Mouse (Mus musculus): ENCODE results near the gene Pomt2.
"Not testable (repeated sequence)": the region's sequence is repeated elsewhere in the genome, so short reads cannot be mapped to it uniquely, and the experiment has no call there.

Gene Pomt2

DNA sequence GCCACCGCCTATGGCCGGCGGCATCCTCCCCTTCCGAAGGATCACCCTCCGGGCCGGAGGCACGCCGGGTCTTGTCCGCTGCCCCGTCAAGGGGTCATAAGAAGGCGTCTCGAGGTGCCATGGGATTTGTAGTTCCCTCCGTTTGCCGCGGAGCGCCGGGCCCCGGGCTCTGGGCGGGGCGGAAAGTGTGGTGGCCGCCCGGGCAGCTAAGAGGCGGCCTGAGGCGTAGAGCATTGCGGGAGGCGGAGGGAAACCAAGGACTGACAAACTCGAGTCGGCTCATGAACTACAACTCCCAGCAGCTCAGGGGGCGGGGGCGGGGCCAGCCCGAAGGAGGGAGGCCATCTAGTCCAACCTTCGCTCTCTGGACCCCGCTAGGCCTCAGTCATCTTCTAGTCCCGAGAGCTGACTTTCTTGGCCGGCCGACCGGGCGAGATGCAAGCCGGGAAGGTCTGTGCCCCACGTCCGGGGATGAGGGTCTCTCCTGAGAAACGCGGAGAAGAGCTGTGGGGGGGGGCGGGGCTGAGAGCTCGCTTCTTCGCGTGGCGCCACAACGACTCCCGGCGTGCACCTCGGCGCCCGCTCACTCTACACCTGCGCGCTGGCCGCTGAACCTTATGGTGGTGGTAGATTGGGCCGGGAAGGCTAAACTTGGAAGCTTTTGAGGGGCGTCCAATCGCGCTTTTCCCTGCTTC lies at the start of gene Pomt2:
Gene Pomt2 (minus strand): TSS at position 574 of the 695 bp plus-strand sequence.
- peak; percentile 84 to 87 for DNase-seq

GRCm38 (mm10) chr12:87196310-87196709 lies 48.5 kb upstream of the Pomt2 start:
- DNase-seq, result no peak

DNA sequence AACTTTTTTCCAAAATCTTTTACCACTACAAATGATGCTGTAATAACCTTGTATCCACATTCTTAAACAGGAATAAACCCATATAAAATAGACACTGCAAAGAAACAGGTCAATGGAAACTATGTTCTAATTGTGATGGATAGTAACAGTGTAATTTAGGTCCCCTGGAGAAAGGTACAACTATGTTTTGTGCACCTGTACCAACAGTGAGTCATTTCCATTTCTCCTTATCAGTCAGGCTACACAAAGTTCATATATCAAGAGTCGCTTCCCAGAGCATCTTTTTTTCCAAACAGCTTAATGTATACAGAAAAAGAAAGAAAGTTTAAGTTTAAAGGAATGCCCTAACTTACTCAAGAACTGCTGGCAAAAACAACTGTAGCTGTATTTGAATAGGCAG lies 47.3 kb upstream of the Pomt2 start:
- DNase-seq, result no peak

- no peak for DNase-seq
These were observed 45.2 kb upstream of the Pomt2 start for GRCm38 (mm10) chr12:87193008-87193407.

- no peak for DNase-seq
These were observed 29.9 kb upstream of the Pomt2 start for GRCm38 (mm10) chr12:87177631-87178030.

GRCm38 (mm10) chr12:87175194-87175946 lies 27.6 kb upstream of the Pomt2 start:
- no peak for DNase-seq

DNA sequence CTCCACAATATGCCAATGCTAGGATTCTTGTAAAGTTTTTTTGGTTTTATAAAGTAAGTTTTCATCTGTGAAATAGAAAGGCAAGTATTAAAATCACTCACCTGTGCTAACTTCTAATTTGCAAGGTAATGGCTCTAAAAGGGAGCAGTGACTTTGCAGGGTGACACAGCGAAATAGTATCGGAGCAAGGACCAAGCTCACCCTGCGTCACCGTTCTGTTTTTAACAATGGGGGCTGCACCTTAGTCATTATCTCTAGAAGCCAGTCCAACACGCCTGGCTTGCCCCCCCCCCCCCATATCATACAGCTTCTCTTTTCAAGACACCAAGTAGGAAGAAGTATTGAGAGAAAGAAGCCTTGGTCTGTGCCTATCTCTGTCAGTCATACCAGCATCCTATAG lies 13.0 kb upstream of the Pomt2 start:
- DNase-seq, result no peak

DNA sequence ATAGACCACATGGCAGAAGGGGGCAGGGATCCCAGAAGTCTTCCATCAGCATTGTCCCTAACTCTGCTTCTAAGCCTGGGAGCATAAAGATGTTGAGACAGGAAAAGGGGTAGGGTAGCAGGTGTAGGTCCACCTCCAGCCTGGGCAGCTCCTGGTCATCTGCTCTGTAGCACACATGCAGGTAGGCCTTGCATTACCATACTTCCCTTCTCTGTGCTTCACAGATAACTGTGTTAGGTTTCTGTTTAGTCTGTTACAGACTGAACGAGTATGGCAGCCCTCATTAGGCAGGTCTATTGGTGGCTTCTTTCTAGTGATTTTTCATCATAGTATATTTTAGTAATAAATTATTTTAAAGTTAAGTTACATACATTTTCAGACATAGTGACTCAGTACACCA lies 12.5 kb upstream of the Pomt2 start:
- no peak for DNase-seq

DNA sequence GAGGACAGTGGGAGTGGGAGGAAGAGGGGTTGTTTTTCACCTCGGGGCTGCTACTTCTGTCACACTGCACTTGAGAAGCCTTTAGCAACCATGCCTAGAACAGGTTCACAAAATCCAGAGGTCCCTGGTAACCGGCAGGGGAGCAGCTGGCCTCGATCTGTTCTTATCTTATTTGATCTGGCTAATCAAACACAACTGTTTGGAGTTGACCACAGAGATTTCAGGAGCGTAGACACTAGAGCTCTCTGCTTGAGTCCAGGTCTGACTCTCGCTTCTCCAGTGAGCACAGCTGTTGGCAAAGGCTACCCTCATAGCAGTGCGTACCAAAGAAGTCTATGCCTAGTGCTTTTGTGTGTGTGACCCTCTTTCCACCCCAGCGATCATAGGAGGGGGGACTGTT lies 10.3 kb upstream of the Pomt2 start:
- no peak for DNase-seq

DNA sequence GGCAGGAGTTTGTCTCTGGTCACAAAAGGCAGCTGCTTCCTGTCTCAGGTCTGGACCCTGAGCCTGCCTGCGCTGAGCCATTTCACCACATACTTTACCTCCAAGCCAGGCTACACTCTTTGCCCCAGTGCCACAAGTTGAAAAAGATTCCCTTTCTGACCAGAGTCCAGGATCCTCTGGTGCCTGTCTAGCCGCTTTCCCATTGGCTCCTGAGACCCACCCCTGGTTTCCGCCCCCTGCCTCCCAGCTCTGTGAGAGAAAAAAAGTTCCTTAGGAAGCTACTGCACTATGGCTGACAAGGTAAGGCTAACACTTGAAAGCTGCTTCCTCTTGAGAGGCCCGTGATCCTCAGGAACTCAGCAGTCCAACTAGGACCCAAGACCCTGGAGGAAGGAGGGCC lies 9.6 kb upstream of the Pomt2 start:
- DNase-seq, result no peak

DNA sequence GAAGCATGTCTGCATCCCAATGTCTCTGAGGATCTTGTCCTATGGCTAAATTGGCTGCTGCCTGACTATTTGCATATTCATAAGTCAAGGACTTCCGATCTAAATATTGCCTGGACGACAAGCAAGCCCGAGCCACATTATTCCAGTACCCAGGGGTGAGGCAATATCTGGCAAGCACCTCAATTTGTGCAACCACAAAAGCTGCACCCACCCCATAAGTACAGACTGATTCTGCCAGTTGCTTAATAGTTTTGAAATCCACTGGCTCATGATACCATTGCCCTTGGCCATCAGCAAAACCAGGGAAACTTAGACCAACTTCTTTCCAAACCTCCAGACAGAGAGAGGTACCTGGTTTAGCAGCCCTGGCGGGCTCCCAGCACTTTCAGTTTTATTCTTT lies 6.7 kb upstream of the Pomt2 start:
- DNase-seq, result not testable (repeated sequence)

DNA sequence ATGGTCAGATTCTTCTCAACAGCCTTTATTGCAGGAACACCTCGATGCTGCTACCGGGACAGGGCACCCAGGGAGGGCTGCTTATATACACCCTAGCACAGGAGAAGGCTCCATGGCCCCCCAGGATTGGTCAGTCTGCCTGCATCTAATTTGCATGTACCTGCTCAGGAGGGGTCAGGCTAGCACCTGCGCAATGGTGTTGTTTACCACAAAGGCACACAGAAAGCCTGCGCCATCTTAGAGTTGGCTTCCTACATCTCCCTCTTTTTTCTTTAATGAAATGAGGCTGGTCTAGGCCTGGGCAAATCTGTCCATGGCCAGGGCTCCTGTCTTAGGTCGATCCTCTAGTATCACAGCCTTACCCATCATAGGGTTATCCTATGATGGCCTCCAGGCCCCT lies 1.7 kb upstream of the Pomt2 start:
- no peak for DNase-seq

GRCm38 (mm10) chr12:87148136-87148535 lies 368 bp upstream of the Pomt2 start:
- DNase-seq, result no peak

DNA sequence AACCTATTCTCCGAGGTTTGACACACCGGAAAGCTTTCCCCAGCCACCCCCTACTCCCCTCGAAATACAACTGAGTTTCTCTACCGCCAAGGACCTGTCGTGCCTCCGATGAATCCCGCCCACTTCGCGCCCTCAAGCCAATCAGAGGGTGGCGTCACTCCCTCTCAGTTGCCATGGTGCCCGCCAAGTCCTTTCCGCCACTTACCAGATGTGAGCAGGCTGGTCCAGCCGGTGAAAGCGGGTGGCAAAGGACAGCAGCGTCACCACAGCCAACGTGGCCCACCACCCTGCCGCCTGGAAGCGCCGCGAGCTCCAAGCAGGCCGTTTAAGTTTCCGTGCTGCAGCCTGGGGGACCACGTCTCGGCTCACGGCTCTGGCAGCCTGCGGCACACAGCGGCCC lies 802 bp downstream of the Pomt2 start, which contains the start of gene Gstz1:
Gene Gstz1 (plus strand): TSS at position 200 of the 400 bp plus-strand sequence.
- DNase-seq, result peak; percentile 85 to 89

DNA sequence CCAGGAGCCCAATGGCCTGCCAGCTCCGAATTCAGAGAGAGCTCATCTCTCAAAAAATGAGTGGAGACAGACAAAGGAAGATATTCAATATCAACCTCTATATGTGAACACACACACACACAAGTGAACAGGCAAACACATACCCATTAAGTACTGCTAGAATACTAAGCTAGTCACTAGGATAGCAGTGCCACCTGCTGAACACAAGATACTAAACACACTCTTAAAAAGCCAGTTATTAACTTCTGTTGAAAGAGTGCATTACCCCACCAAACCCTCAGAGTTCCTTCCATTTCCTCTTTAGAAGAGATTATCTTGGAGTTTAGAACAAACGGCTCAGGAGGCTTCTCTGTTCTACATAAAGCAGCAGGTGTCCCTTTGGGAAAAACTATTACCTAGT lies 5.6 kb downstream of the Pomt2 start:
- DNase-seq, result no peak

DNA sequence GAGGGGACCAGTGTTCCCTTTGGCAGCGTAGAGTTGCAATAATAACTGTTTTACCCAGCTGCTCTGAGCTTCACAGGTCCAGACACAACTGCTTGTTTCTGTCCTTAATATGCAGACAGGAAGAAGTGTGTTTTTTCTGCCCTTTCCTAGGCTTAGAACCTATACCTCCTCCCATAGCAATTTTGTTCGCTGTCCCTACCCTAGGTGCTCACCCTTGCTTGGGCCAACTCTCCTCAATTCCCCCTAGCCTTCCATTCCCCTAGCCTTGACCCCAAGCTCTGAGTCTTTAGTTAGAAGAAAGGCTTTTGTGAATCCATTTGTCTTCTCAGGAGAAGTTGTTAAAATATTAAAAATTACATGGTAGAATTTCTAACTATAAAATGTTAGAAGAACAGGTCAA lies 9.0 kb downstream of the Pomt2 start:
- no peak for DNase-seq

GRCm38 (mm10) chr12:87138342-87138701 lies 9.4 kb downstream of the Pomt2 start:
- no peak for DNase-seq

GRCm38 (mm10) chr12:87137439-87138341 lies 10.1 kb downstream of the Pomt2 start:
- no peak for DNase-seq

GRCm38 (mm10) chr12:87132784-87133183 lies 15.0 kb downstream of the Pomt2 start:
- DNase-seq, result no peak

GRCm38 (mm10) chr12:87132210-87132609 lies 15.6 kb downstream of the Pomt2 start:
- DNase-seq, result no peak

GRCm38 (mm10) chr12:87131619-87132018 lies 16.1 kb downstream of the Pomt2 start:
- no peak for DNase-seq

DNA sequence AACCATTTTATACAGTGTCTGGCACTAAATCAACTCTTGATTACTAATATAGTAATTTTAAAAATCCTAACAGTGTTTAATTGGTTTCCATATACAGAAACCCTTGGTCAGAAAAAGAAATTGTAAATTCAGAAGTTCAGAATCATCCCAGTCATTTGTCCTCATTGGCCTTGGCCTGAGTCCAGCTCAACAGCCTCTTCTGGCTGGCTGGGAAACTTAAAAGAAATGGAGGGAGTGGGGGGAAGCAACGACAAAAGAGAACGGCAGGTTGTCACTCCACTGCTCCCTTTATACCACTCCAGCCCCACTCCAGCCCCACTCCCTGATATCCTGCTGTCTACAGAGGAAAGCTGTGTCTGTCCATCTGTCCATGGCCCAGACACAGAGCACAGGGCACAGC lies 16.6 kb downstream of the Pomt2 start:
- no peak for DNase-seq

GRCm38 (mm10) chr12:87130224-87130623 lies 17.5 kb downstream of the Pomt2 start:
- DNase-seq, result no peak

Data from thymus, adult 18-20 months (tissue).